Mouse (Mus musculus): ENCODE results near the gene Zswim9. TPM values are rescaled to one million over a fixed set of nuclear protein-coding genes. Genes with fewer than 3 reads are reported as not detected.
A peak's percentile ranks its signal among the peaks of the same experiment; 100 is the strongest.
"Not testable (repeated sequence)": the region's sequence is repeated elsewhere in the genome, so short reads cannot be mapped to it uniquely, and the experiment has no call there.

The Zswim9 gene
- polyA plus RNA-seq, 1 experiment from 2014 or later = 4.9 TPM

DNA sequence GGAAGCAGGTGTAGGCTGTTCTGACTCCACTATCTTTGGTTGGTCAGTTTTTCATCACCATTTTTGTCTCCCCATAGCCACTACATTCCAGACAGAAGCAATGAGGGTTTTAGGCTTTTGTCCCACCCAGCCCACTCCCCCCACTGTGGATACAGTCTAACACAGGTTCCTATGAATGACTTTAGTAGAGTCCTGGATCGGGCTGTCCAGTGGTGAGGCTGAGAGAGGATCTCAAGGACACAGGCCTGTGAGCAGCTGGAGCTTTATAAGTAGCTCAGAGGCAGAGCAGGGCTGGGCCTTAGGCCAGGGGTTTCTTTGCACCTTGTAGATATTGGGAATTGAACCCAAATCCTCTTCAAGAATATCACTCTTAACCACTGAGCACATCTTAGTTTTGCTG is 23.1 kb upstream of the Zswim9 start:
- no peak overlapping the region for H3K4me3 ChIP-seq (ENCODE audit: low read depth, low read length)
- no peaks in the 10 kb centered on the region for H3K4me1 ChIP-seq (ENCODE audit: control insufficient read depth, insufficient read depth, low read length)
- no peaks in the 10 kb centered on the region for H3K9me3 ChIP-seq (ENCODE audit: control insufficient read depth, low read length)
- no peak overlapping the region for H3K27ac ChIP-seq (ENCODE audit: low read depth, low read length)
- no peaks in the 10 kb centered on the region for H3K27me3 ChIP-seq (ENCODE audit: control insufficient read depth, insufficient read depth, low read length)
- H3K36me3 ChIP-seq (ENCODE audit: control insufficient read depth, insufficient read depth, low read length) = peaks cover 31% of the 10 kb centered on the region
- H3K4me2 ChIP-seq (ENCODE audit: low read depth, low read length) = no peak overlapping the region
- 100% methylated on average over 1 of the region's 1 CpGs for WGBS
- no peak overlapping the region for H3K9ac ChIP-seq (replicated peaks; ENCODE audit: low read depth, low read length)
- ATAC-seq (ENCODE audit: low read depth) = no peak

- H3K4me3 ChIP-seq (ENCODE audit: low read depth, low read length) = no peak overlapping the region
- H3K9me3 ChIP-seq (ENCODE audit: control insufficient read depth, low read length) = no peaks in the 10 kb centered on the region
- no peak overlapping the region for H3K27ac ChIP-seq (ENCODE audit: low read depth, low read length)
- H3K36me3 ChIP-seq (ENCODE audit: control insufficient read depth, insufficient read depth, low read length) = peaks cover 20% of the 10 kb centered on the region
- ATAC-seq (ENCODE audit: low read depth) = no peak
- H3K4me2 ChIP-seq (ENCODE audit: low read depth, low read length) = no peak overlapping the region
- H3K9ac ChIP-seq (replicated peaks; ENCODE audit: low read depth, low read length) = no peak overlapping the region
- no peaks in the 10 kb centered on the region for H3K4me1 ChIP-seq (ENCODE audit: control insufficient read depth, insufficient read depth, low read length)
- H3K27me3 ChIP-seq (ENCODE audit: control insufficient read depth, insufficient read depth, low read length) = no peaks in the 10 kb centered on the region
- WGBS = 93% methylated on average over 5 of the region's 5 CpGs
Observed at GRCm38 (mm10) chr7:13298821-13299220, 20.3 kb upstream of the Zswim9 start.

GRCm38 (mm10) chr7:13297636-13298035 is 19.1 kb upstream of the Zswim9 start:
- WGBS = 91% methylated on average over 1 of the region's 1 CpGs
- peaks cover 23% of the 10 kb centered on the region for H3K36me3 ChIP-seq (ENCODE audit: control insufficient read depth, insufficient read depth, low read length)

DNA sequence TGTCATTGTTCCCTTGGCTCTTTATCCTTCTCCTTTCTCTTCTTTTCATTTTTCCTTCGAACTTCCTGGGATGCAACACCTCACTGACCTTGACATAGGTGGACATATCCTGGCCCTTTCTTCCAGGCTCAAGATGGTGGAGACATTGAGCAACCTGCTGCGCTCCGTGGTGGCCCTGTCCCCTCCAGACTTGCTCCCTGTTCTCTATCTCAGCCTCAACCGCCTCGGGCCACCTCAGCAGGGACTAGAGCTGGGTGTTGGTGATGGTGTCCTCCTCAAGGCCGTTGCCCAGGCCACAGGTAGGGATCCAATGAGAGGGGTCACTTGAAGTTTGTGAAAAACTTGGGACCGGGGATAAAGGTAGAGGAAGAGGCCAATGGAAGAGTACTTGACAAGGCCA is 16.7 kb upstream of the Zswim9 start:
- H3K27me3 ChIP-seq (ENCODE audit: control insufficient read depth, insufficient read depth, low read length) = no peaks in the 10 kb centered on the region
- H3K36me3 ChIP-seq (ENCODE audit: control insufficient read depth, insufficient read depth, low read length) = peaks cover 31% of the 10 kb centered on the region
- no peak overlapping the region for H3K4me2 ChIP-seq (ENCODE audit: low read depth, low read length)
- WGBS = 97% methylated on average over 7 of the region's 7 CpGs
- no peaks in the 10 kb centered on the region for H3K4me1 ChIP-seq (ENCODE audit: control insufficient read depth, insufficient read depth, low read length)
- no peak overlapping the region for H3K27ac ChIP-seq (ENCODE audit: low read depth, low read length)
- ATAC-seq (ENCODE audit: low read depth) = no peak
- H3K4me3 ChIP-seq (ENCODE audit: low read depth, low read length) = no peak overlapping the region
- no peaks in the 10 kb centered on the region for H3K9me3 ChIP-seq (ENCODE audit: control insufficient read depth, low read length)
- H3K9ac ChIP-seq (replicated peaks; ENCODE audit: low read depth, low read length) = no peak overlapping the region

More at GRCm38 (mm10) chr7:13297636-13298035, 19.1 kb upstream of the Zswim9 start:
- Histone ChIP-seq H3K27me3 (ENCODE audit: control insufficient read depth, insufficient read depth, low read length) (no peaks in the 10 kb centered on the region), H3K9ac (replicated peaks; ENCODE audit: low read depth, low read length) (no peak overlapping the region), H3K4me3 (ENCODE audit: low read depth, low read length) (no peak overlapping the region), H3K9me3 (ENCODE audit: control insufficient read depth, low read length) (no peaks in the 10 kb centered on the region), H3K27ac (ENCODE audit: low read depth, low read length) (no peak overlapping the region), H3K4me1 (ENCODE audit: control insufficient read depth, insufficient read depth, low read length) (no peaks in the 10 kb centered on the region), H3K4me2 (ENCODE audit: low read depth, low read length) (no peak overlapping the region)
- no peak for ATAC-seq (ENCODE audit: low read depth)

- Histone ChIP-seq H3K4me3 (ENCODE audit: low read depth, low read length) (no peak overlapping the region), H3K4me2 (ENCODE audit: low read depth, low read length) (no peak overlapping the region), H3K27ac (ENCODE audit: low read depth, low read length) (no peak overlapping the region), H3K36me3 (ENCODE audit: control insufficient read depth, insufficient read depth, low read length) (peaks cover 22% of the 10 kb centered on the region; the same call in 1 of the 2 replicates), H3K9ac (replicated peaks; ENCODE audit: low read depth, low read length) (no peak overlapping the region), H3K4me1 (ENCODE audit: control insufficient read depth, insufficient read depth, low read length) (no peaks in the 10 kb centered on the region), H3K9me3 (ENCODE audit: control insufficient read depth, low read length) (no peaks in the 10 kb centered on the region), H3K27me3 (ENCODE audit: control insufficient read depth, insufficient read depth, low read length) (no peaks in the 10 kb centered on the region)
- no peak for ATAC-seq (ENCODE audit: low read depth)
- 90% methylated on average over 11 of the region's 11 CpGs for WGBS
Observed at GRCm38 (mm10) chr7:13293878-13294855, 15.6 kb upstream of the Zswim9 start.

GRCm38 (mm10) chr7:13291370-13291769 is 12.8 kb upstream of the Zswim9 start:
- Histone ChIP-seq H3K4me1 (ENCODE audit: control insufficient read depth, insufficient read depth, low read length) (no peaks in the 10 kb centered on the region), H3K27me3 (ENCODE audit: control insufficient read depth, insufficient read depth, low read length) (no peaks in the 10 kb centered on the region), H3K27ac (ENCODE audit: low read depth, low read length) (no peak overlapping the region), H3K4me3 (ENCODE audit: low read depth, low read length) (no peak overlapping the region), H3K9ac (replicated peaks; ENCODE audit: low read depth, low read length) (no peak overlapping the region), H3K4me2 (ENCODE audit: low read depth, low read length) (no peak overlapping the region), H3K36me3 (ENCODE audit: control insufficient read depth, insufficient read depth, low read length) (peaks cover 26% of the 10 kb centered on the region), H3K9me3 (ENCODE audit: control insufficient read depth, low read length) (no peaks in the 10 kb centered on the region)
- no peak for ATAC-seq (ENCODE audit: low read depth)
- 91% methylated on average over 2 of the region's 2 CpGs for WGBS

DNA sequence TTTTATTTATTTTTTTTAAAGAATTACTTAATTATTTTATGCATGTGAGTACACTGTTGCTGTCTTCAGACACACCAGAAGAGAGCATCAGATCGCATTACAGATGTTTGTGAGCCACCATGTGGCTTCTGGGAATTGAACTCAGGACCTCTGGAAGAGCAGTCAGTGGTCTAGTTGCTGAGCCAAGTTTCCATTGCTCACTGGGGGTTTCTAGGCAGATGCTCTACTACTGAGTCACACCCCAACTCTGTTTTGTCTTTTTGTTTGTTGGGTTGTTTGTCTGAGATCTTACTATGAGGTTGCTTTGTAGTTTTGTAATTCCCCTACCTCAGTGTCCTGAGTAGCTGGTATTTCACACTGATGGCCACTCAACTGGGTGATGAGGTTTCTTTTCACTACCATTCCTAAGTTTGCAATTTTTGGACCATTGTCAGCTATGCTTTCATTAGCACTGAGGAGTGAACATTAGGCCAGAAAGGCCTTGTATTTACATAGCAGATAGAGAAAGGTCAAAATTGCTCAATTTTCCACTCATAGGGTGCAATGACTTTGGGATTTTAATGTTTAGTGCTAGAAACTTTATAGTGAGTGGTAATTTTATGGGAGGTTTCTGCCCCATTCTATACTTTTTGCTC is 11.6 kb upstream of the Zswim9 start:
- no peak overlapping the region for H3K4me2 ChIP-seq (ENCODE audit: low read depth, low read length)
- no peaks in the 10 kb centered on the region for H3K9me3 ChIP-seq (ENCODE audit: control insufficient read depth, low read length)
- H3K36me3 ChIP-seq (ENCODE audit: control insufficient read depth, insufficient read depth, low read length) = peaks cover 33% of the 10 kb centered on the region
- no peak for ATAC-seq (ENCODE audit: low read depth)
- H3K27ac ChIP-seq (ENCODE audit: low read depth, low read length) = no peak overlapping the region
- 92% methylated on average over 1 of the region's 1 CpGs for WGBS
- H3K27me3 ChIP-seq (ENCODE audit: control insufficient read depth, insufficient read depth, low read length) = no peaks in the 10 kb centered on the region
- H3K9ac ChIP-seq (replicated peaks; ENCODE audit: low read depth, low read length) = no peak overlapping the region
- no peaks in the 10 kb centered on the region for H3K4me1 ChIP-seq (ENCODE audit: control insufficient read depth, insufficient read depth, low read length)
- no peak overlapping the region for H3K4me3 ChIP-seq (ENCODE audit: low read depth, low read length)

DNA sequence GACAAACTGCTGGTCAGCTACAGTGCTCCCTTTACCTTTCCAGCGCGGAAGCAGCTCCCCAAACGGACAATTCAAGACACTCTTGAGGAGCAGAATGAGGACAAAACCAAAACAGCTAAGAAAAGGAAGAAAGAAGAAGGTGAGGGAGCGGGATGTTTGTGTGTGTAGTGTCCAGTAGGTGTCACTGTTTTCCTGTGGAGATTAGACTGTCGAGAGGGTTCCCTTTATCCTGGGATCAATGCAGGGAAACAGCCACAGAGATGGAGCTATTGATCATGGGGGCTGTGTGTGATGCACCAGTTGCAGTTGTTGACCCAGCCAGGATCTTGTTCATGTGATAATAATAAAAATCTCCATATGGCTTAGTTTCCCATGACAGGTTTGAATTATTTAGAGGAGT is 10.1 kb upstream of the Zswim9 start:
- 60% methylated on average over 5 of the region's 5 CpGs for WGBS
- Histone ChIP-seq H3K4me1 (ENCODE audit: control insufficient read depth, insufficient read depth, low read length) (no peaks in the 10 kb centered on the region), H3K4me3 (ENCODE audit: low read depth, low read length) (no peak overlapping the region), H3K4me2 (ENCODE audit: low read depth, low read length) (no peak overlapping the region), H3K27ac (ENCODE audit: low read depth, low read length) (no peak overlapping the region), H3K27me3 (ENCODE audit: control insufficient read depth, insufficient read depth, low read length) (no peaks in the 10 kb centered on the region), H3K9me3 (ENCODE audit: control insufficient read depth, low read length) (no peaks in the 10 kb centered on the region), H3K36me3 (ENCODE audit: control insufficient read depth, insufficient read depth, low read length) (peaks cover 31% of the 10 kb centered on the region), H3K9ac (replicated peaks; ENCODE audit: low read depth, low read length) (no peak overlapping the region)
- peak; percentile 81 for ATAC-seq (ENCODE audit: low read depth)

DNA sequence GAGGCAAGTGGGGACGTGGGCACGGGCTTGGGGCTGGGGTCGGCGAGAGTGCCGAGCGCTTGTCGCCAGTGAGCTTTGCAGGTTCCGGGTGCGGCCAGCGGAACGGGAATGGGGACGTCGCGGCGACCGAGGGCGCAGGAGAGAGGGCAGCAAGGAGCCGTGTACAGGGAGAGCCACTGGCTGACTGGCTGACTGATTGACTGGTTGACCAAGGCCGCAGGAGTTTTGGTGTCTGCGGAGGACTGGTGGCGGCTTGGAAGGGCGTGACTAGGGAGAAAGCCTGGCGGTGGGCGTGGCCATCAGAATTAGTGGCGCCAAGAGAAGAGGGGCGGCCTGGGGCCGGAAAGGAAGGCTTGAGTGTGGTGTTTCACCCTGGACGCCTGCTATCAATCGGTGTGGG is 436 bp upstream of the Zswim9 start:
- H3K4me3 ChIP-seq (ENCODE audit: low read depth, low read length) = peak overlapping the region; percentile 66
- not testable (repeated sequence) for H3K4me1 ChIP-seq (ENCODE audit: control insufficient read depth, insufficient read depth, low read length); H3K36me3 ChIP-seq (ENCODE audit: control insufficient read depth, insufficient read depth, low read length); H3K27me3 ChIP-seq (ENCODE audit: control insufficient read depth, insufficient read depth, low read length); H3K9ac ChIP-seq (replicated peaks; ENCODE audit: low read depth, low read length); H3K9me3 ChIP-seq (ENCODE audit: control insufficient read depth, low read length); H3K27ac ChIP-seq (ENCODE audit: low read depth, low read length)
- 0% methylated on average over 10 of the region's 29 CpGs for WGBS
- ATAC-seq (ENCODE audit: low read depth) = peak; percentile 71
- 0 out of 2 replicates have a peak overlapping the region, but pooled peaks have one; percentile 11 for H3K4me2 ChIP-seq (ENCODE audit: low read depth, low read length)
